Mouse (Mus musculus): ENCODE results near the gene Il12a. TPM values are rescaled to one million over a fixed set of nuclear protein-coding genes. Genes with fewer than 3 reads are reported as not detected.

Il12a gene
- polyA plus RNA-seq, 1 experiment from 2014 or later, result not detected

Other genes with a start within 250 kb of the Il12a start
- 2.3 and 2.9 TPM in 2 replicates for gene 1110032F04Rik, start 178.9 kb downstream of the Il12a start, polyA plus RNA-seq (2015; fragmentation: Nextera tagmentation; extraction: Ambion mirVana)